Mouse (Mus musculus) duodenum, adult 2 months (tissue): ENCODE data around the gene Cacng7. TPM values are rescaled to one million over a fixed set of nuclear protein-coding genes. Genes with fewer than 3 reads are reported as not detected.

ENCODE experiments used
- polyA plus RNA-seq: library from polyadenylated mRNA; depleted of rRNA; stranded (reverse); fragments of >200 nt; gene quantifications from 2 replicates; pipeline ENCODE4 v1.2.3, GENCODE M21; 2012; ENCODE audit warnings: low replicate concordance; rRNA removed

The Cacng7 gene
- polyA plus RNA-seq, result 7.1 and 8.9 TPM in 2 replicates

DNA sequence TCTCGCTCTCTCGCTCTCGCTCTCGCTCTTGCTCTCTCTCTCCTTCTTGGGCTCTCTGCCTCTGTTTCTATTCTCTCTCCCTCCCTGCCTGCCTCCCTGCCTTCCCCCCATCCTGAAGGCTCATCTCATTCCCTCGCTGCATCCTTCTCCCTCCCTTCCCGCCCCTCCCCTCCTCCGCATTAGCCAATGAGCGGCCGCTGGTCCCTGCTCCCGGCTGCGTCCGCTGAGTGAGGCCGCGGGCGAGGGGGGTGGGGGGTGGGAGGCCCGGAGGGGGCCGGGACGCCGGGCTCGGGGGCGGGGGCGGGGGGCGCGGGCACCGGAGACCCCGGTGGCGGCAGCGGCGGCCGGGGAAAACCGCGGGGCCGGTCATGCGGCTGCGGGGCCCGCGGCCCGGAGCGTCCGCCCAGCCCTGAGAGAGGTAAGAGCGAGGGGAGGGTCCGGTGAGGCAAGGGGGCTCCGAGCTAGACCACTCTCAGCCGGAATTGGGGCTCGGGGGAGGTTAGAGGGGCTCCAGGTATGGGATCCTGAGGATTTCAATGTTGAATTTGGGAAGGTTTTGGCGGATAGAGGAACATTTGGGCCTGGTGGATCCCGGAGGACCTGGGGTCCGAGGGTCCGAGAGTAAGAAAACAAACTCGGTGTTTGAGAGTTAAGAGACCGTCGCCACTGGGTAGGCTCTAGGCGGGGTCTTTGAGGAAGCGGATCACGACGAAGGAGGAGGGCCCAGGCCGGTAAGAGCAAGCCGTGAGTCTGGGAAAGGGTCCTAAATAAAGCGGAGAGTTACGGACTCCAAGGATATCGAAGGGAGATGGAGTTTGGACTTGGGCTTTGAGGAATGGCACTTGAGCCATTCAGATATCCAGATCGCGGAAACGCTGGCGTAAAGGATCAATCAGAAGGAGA is at the start of gene Cacng7:
Cacng7 (plus strand) TSS at position 337 of the 903 bp plus-strand sequence.

DNA sequence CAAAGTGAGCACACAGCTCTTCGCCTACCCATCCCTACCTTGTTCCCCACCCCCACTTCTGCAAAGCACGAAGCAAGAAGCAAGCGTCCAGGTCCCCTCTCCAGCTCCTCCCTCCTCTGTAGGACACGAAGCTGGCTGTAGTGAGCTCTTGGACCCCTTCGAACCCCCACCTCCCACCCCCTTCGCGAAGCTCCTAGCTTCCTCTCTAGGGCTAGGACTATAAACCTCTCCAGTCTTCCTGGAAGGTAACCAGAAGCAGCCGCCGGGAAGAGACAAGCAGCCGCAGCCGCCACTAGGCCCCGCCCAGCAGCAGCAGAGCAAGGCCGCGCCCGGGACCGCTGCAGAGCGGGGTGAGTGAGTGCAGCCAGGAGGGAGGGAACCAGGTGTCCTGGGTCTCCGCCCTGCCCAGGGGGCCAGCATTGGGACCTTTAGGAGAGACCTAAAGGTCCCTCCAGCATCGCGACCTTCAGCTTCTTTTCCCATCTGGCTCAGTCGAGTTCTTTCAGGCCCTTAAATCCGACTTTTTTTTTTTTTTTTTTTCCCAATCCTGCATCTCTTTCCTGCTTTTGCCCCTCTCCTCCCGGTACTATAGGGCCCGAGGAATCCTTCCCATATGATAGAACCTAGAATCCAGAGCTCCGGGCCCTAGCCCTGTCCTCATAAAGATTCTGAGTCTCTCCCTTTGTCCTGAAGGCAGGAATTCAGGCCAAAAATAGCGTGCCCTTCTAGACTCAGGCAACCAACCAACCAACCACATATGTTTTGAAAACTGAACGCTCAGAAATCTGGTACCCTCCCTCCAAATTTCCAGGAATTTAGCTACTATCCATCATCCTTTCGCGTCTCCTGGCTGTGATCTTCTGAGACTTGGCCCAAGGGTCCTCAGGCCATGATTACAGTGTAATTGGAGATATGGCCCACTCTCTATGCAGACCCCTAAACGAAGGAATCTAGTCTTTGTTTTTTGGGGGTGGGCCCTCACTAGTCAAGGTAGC is 43.5 kb upstream of the Cacng7 start, which contains the start of the genes Myadm and Prkcg:
Myadm (plus strand) TSS at position 105 of the 995 bp plus-strand sequence.
Prkcg (plus strand) TSS at position 204 of the 995 bp plus-strand sequence.

DNA sequence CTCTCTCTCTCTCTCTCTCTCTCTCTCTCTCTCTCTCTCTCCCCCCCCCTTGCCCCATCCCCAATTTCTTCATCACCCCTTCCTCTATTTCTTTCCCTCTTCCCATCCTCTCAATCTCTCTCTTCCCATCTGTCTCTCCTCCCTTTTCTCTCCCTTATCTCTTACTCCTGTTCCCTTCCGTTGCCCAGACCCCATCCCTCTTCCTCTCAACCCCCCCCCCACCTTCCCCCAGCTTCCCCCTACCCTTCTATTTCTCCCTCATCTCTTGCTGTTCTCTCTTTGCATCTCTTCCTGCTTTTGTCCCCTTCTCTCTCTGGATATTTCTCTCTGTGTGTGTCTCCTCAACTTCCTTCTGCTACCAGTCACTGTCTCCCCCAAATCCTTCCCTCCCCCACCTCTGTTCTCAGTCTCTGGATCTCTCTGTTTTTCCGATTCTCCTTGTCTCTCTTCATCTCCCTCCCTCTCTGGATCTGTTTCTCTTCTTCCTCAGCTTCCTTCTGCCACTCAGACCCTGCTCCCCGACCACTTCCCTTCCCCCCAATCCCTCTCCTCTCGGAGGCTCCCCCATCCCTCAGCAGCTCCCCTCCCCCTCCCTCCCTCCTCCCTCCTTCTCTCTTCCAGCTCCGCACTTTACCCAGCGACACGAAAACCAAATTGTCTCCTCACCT is 57.8 kb downstream of the Cacng7 start, which contains the start of gene Cacng8:
Cacng8 (plus strand) TSS at position 271 of the 668 bp plus-strand sequence.

Other genes with a start within 250 kb of the Cacng7 start
- not detected in 2 replicates for gene AU018091, start 163.8 kb upstream of the Cacng7 start, polyA plus RNA-seq
- gene Nlrp12, start 83.2 kb upstream of the Cacng7 start, polyA plus RNA-seq, result 0.14 TPM in 1 of 2 replicates, not detected in the other
- 73.1 and 145 TPM in 2 replicates for gene Myadm, start 43.9 kb upstream of the Cacng7 start, polyA plus RNA-seq
- gene Prkcg, start 43.8 kb upstream of the Cacng7 start, polyA plus RNA-seq, result 0.70 and 1.1 TPM in 2 replicates
- gene Cacng8, start 57.7 kb downstream of the Cacng7 start, polyA plus RNA-seq, result 0.44 and 0.89 TPM in 2 replicates
- gene Cacng6, start 91.2 kb downstream of the Cacng7 start, polyA plus RNA-seq, result not detected in 2 replicates
- gene Tarm1, start 169.7 kb downstream of the Cacng7 start, polyA plus RNA-seq, result not detected in 2 replicates